Mouse (Mus musculus) thymus, postnatal 0 days (tissue): ENCODE measurements around the gene Kcnk7. TPM values are rescaled to one million over a fixed set of nuclear protein-coding genes. Genes with fewer than 3 reads are reported as not detected.

Experiments used
- DNase-seq: peaks from one replicate; pipeline ENCODE4 v3.0.0-alpha.2; 2015; ENCODE audit warnings: low spot score
- microRNA-seq: library from miRNA; unstranded; fragments of <30 nt; microRNA quantifications from one replicate; pipeline ENCODE4, GENCODE M21; 2016; ENCODE audit warnings: borderline number of aligned reads
- polyA plus RNA-seq: library from polyadenylated mRNA; unstranded; fragments of >200 nt; fragmentation: Nextera tagmentation; extraction: Ambion mirVana; gene quantifications from 2 replicates; pipeline ENCODE4 v1.2.1, GENCODE M21; 2015

The Kcnk7 gene
- polyA plus RNA-seq, 1 experiment from 2014 or later: 0.74 TPM

GRCm38 (mm10) chr19:5749476-5749875, 45.3 kb downstream of the Kcnk7 start:
- DNase-seq: no peak

DNA sequence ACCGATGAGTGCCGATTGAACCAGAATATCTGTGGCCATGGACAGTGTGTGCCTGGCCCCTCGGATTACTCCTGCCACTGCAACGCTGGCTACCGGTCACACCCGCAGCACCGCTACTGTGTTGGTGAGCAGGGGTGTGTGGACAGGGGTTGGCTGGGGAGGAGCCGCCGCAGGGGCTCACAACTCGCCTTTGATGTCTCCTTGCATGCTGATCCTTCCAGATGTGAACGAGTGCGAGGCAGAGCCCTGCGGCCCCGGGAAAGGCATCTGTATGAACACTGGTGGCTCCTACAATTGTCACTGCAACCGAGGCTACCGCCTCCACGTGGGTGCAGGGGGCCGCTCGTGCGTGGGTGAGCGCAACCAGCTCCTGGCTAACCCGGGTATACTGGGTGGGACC, 46.8 kb downstream of the Kcnk7 start:
- DNase-seq: no peak

DNA sequence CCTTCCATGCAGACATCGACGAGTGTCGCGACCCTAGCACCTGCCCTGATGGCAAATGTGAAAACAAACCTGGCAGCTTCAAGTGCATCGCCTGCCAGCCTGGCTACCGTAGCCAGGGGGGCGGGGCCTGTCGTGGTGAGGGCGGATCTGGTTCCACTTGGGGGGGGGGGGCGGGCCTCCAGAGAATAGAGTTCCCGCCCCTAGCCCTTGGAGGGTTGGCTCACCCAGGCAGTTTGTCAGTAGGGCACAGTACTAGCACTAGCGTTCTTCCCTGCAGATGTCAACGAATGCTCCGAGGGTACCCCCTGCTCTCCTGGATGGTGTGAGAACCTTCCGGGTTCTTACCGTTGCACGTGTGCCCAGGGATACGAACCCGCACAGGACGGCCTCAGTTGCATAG, 47.6 kb downstream of the Kcnk7 start:
- DNase-seq: peak; percentile 55

GRCm38 (mm10) chr19:5756321-5756985, 52.3 kb downstream of the Kcnk7 start:
- no peak for DNase-seq

Small RNA genes within 50 kb of the gene (microRNA-seq; reads per million reads assigned to microRNA genes)
- not detected for gene Mir6987

Other genes starting within 250 kb of the Kcnk7 start
- 7.3 and 8.2 TPM in 2 replicates for gene Ccdc85b, start 246.5 kb upstream of the Kcnk7 start, polyA plus RNA-seq
- 104 and 112 TPM in 2 replicates for gene Fibp, start 243.8 kb upstream of the Kcnk7 start, polyA plus RNA-seq
- gene Ctsw, start 235.9 kb upstream of the Kcnk7 start, polyA plus RNA-seq: 42.8 and 43.0 TPM in 2 replicates
- gene Efemp2, start 230.4 kb upstream of the Kcnk7 start, polyA plus RNA-seq: 26.5 and 27.9 TPM in 2 replicates
- 58.6 and 63.5 TPM in 2 replicates for gene Mus81, start 216.0 kb upstream of the Kcnk7 start, polyA plus RNA-seq
- 3,590 and 4,042 TPM in 2 replicates for gene Cfl1, start 213.9 kb upstream of the Kcnk7 start, polyA plus RNA-seq
- 0.13 and 0.44 TPM in 2 replicates for gene 1700020D05Rik, start 200.6 kb upstream of the Kcnk7 start, polyA plus RNA-seq
- gene Snx32, start 193.8 kb upstream of the Kcnk7 start, polyA plus RNA-seq: 9.9 and 10.8 TPM in 2 replicates
- 1.9 TPM in 2 replicates for gene Ovol1, start 143.7 kb upstream of the Kcnk7 start, polyA plus RNA-seq
- gene Ap5b1, start 136.3 kb upstream of the Kcnk7 start, polyA plus RNA-seq: 8.9 and 9.8 TPM in 2 replicates
- 127 and 157 TPM in 2 replicates for gene Rnaseh2c, start 102.5 kb upstream of the Kcnk7 start, polyA plus RNA-seq
- gene Kat5, start 94.1 kb upstream of the Kcnk7 start, polyA plus RNA-seq: 65.3 and 73.8 TPM in 2 replicates
- gene Rela, start 66.9 kb upstream of the Kcnk7 start, polyA plus RNA-seq: 50.0 and 56.2 TPM in 2 replicates
- 37.4 and 39.2 TPM in 2 replicates for gene Sipa1, start 40.7 kb upstream of the Kcnk7 start, polyA plus RNA-seq
- gene Map3k11, start 15.6 kb upstream of the Kcnk7 start, polyA plus RNA-seq: 25.7 and 29.2 TPM in 2 replicates
- gene Pcnx3, start 15.5 kb upstream of the Kcnk7 start, polyA plus RNA-seq: 13.7 and 19.4 TPM in 2 replicates
- gene Ehbp1l1, start 21.9 kb downstream of the Kcnk7 start, polyA plus RNA-seq: 17.6 TPM in 2 replicates
- 91.8 and 92.5 TPM in 2 replicates for gene Fam89b, start 25.3 kb downstream of the Kcnk7 start, polyA plus RNA-seq
- 9.7 and 10.2 TPM in 2 replicates for gene Ltbp3, start 36.5 kb downstream of the Kcnk7 start, polyA plus RNA-seq
- 38.0 and 40.9 TPM in 2 replicates for gene Scyl1, start 67.1 kb downstream of the Kcnk7 start, polyA plus RNA-seq
- gene Frmd8, start 170.9 kb downstream of the Kcnk7 start, polyA plus RNA-seq: 72.4 and 75.2 TPM in 2 replicates
- gene Slc25a45, start 173.4 kb downstream of the Kcnk7 start, polyA plus RNA-seq: 11.4 and 14.6 TPM in 2 replicates
- 3.3 and 4.1 TPM in 2 replicates for gene Tigd3, start 189.8 kb downstream of the Kcnk7 start, polyA plus RNA-seq
- 104 and 116 TPM in 2 replicates for gene Dpf2, start 208.6 kb downstream of the Kcnk7 start, polyA plus RNA-seq
- gene Cdc42ep2, start 220.4 kb downstream of the Kcnk7 start, polyA plus RNA-seq: 5.2 and 6.7 TPM in 2 replicates